Mouse (Mus musculus): Measurements from ENCODE around the gene Scrn1. TPM values are rescaled to one million over a fixed set of nuclear protein-coding genes. Genes with fewer than 3 reads are reported as not detected.

The Scrn1 gene
- polyA plus RNA-seq, 1 experiment, result 25.5 TPM

DNA sequence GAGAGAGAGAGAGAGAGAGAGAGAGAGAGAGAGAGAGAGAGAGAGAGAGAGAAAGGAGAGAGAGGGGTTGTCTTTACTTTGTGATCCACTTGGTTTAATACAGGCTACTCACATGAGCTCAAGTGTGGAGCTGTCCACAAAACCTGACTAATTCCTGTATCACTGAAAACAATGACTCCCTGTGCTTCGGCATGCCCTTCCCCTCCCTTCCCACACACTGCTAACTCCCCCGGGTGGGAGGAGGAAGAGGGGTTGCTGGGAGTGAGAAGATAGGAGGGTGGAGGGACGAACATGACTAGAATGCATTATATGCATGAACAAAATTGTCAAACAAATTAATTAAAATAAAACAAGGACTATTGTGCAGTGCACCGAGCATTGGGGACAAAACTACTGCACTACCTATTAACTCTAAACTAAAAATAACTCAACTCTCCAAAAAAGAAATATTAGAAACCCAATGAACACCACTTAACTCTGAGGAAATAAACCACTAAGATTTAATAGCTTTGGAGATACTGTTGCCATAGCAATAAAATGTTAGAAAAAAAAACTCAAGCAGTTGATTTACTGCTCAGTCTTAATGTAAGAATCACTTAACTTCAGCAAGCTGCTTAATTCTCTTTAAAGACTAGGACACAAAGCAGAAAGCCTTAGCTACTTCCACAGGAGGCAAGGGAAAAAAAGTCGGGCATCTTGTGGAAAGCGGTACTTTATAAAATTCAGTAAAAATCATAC lies 7.1 kb upstream of the Scrn1 start:
- no peak overlapping the region for H3K4me3 ChIP-seq
- H3ac ChIP-seq (ENCODE audit: control insufficient read depth, insufficient read length), result no peak overlapping the region
- no peak for TF ChIP-seq POLR2AphosphoS2 (IDR thresholded peaks at IDR 0.05; ENCODE audit: insufficient read length, low read depth)
- TF ChIP-seq E2F4 (IDR thresholded peaks at IDR 0.05; ENCODE audit: insufficient read depth), result no peak
- TF ChIP-seq MYOD1 (IDR thresholded peaks at IDR 0.05; ENCODE audit: control insufficient read depth in 1 of 3, insufficient read length in 2 of 3, low read depth in 2 of 3), result no peak
- no peak for TF ChIP-seq REST (IDR thresholded peaks at IDR 0.05; ENCODE audit: insufficient read depth, insufficient read length)
- no peak for TF ChIP-seq TCF12 (IDR thresholded peaks at IDR 0.05; ENCODE audit: insufficient read depth, poor library complexity, severe bottlenecking)
- TF ChIP-seq USF1 (IDR thresholded peaks at IDR 0.05; ENCODE audit: low read depth), result no peak
- TF ChIP-seq MYOG (IDR thresholded peaks at IDR 0.05; ENCODE audit: control insufficient read depth in 1 of 3, insufficient read depth in 1 of 3, insufficient read length in 2 of 3, low read depth in 2 of 3), result no peak
- TF ChIP-seq CEBPB (IDR thresholded peaks at IDR 0.05; ENCODE audit: insufficient read depth, poor library complexity, severe bottlenecking), result no peak
- TF ChIP-seq POLR2A (IDR thresholded peaks at IDR 0.05; ENCODE audit: insufficient read length, low read depth), result no peak
- TF ChIP-seq SRF (IDR thresholded peaks at IDR 0.05; ENCODE audit: control insufficient read depth, insufficient read length, low read depth), result no peak
- TF ChIP-seq MAX (IDR thresholded peaks at IDR 0.05; ENCODE audit: low read depth), result no peak
- TF ChIP-seq TCF3 (IDR thresholded peaks at IDR 0.05; ENCODE audit: insufficient read length, low read depth), result no peak
- H3K27me3 ChIP-seq (ENCODE audit: control insufficient read depth, insufficient read depth, insufficient read length), result no peaks in the 10 kb centered on the region
- H3K79me2 ChIP-seq (ENCODE audit: control insufficient read depth, insufficient read depth), result no peaks in the 10 kb centered on the region
- H3K4me2 ChIP-seq (ENCODE audit: low read depth), result peak overlapping the region; percentile 46
- no peaks in the 10 kb centered on the region for H3K36me3 ChIP-seq (ENCODE audit: control insufficient read depth, insufficient read depth)

DNA sequence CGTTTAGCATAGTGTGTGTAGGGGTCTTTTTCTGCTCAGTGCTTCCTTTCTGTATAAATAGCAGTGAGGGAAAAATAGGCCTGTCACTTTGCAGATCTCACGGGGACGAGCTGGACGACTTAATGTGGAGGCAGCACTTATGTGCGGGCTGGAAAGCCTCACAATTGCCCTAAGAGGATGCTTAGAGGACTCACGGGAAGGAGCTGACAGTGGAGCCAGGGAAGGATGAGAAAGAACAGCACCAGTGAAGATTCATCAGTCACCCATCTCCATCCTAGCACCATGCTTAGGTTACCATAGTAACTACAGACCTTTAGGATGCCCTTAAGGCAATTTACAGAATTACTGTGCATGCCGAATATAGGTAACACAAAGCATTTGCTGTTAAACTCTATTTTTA lies 3.5 kb upstream of the Scrn1 start:
- Histone ChIP-seq H3K79me2 (ENCODE audit: control insufficient read depth, insufficient read depth) (no peaks in the 10 kb centered on the region), H3K27me3 (ENCODE audit: control insufficient read depth, insufficient read depth, insufficient read length) (no peaks in the 10 kb centered on the region), H3ac (ENCODE audit: control insufficient read depth, insufficient read length) (no peak overlapping the region), H3K36me3 (ENCODE audit: control insufficient read depth, insufficient read depth) (no peaks in the 10 kb centered on the region), H3K4me3 (no peak overlapping the region), H3K4me2 (ENCODE audit: low read depth) (no peak overlapping the region)
- TF ChIP-seq MYOD1 (IDR thresholded peaks at IDR 0.05; ENCODE audit: control insufficient read depth in 1 of 3, insufficient read length in 2 of 3, low read depth in 2 of 3) (no peak), TCF12 (IDR thresholded peaks at IDR 0.05; ENCODE audit: insufficient read depth, poor library complexity, severe bottlenecking) (no peak), MAX (IDR thresholded peaks at IDR 0.05; ENCODE audit: low read depth) (no peak), TCF3 (IDR thresholded peaks at IDR 0.05; ENCODE audit: insufficient read length, low read depth) (no peak), POLR2A (IDR thresholded peaks at IDR 0.05; ENCODE audit: insufficient read length, low read depth) (no peak), E2F4 (IDR thresholded peaks at IDR 0.05; ENCODE audit: insufficient read depth) (no peak), REST (IDR thresholded peaks at IDR 0.05; ENCODE audit: insufficient read depth, insufficient read length) (no peak), USF1 (IDR thresholded peaks at IDR 0.05; ENCODE audit: low read depth) (no peak), SRF (IDR thresholded peaks at IDR 0.05; ENCODE audit: control insufficient read depth, insufficient read length, low read depth) (no peak), MYOG (IDR thresholded peaks at IDR 0.05; ENCODE audit: control insufficient read depth in 1 of 3, insufficient read depth in 1 of 3, insufficient read length in 2 of 3, low read depth in 2 of 3) (no peak), POLR2AphosphoS2 (IDR thresholded peaks at IDR 0.05; ENCODE audit: insufficient read length, low read depth) (no peak), CEBPB (IDR thresholded peaks at IDR 0.05; ENCODE audit: insufficient read depth, poor library complexity, severe bottlenecking) (no peak)

DNA sequence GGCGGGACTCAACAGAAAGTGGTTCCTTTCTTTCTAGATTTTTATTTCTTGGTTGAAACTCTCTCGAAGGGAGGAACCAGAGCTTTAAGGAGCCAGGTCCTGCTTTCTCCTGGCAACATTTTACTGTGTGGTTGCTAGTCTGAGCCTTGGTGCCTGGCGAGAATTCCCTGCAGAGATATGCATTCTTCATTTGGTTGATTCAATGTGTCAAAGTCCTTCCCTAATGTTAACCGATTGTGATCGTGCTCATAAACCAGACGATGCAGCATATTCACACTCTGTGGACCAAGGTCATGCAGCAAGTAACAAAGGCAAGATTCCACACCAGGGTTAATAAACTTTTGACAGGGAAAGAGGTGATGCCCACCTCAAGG lies 244 bp upstream of the Scrn1 start:
- Histone ChIP-seq H3K36me3 (ENCODE audit: control insufficient read depth, insufficient read depth) (no peaks in the 10 kb centered on the region), H3K4me2 (ENCODE audit: low read depth) (peak overlapping the region; percentile 97), H3K4me3 (peak overlapping the region; percentile 54), H3K27me3 (ENCODE audit: control insufficient read depth, insufficient read depth, insufficient read length) (no peaks in the 10 kb centered on the region), H3ac (ENCODE audit: control insufficient read depth, insufficient read length) (no peak overlapping the region), H3K79me2 (ENCODE audit: control insufficient read depth, insufficient read depth) (no peaks in the 10 kb centered on the region)
- TF ChIP-seq REST (IDR thresholded peaks at IDR 0.05; ENCODE audit: insufficient read depth, insufficient read length), result no peak
- no peak for TF ChIP-seq POLR2AphosphoS2 (IDR thresholded peaks at IDR 0.05; ENCODE audit: insufficient read length, low read depth)
- TF ChIP-seq USF1 (IDR thresholded peaks at IDR 0.05; ENCODE audit: low read depth), result no peak
- TF ChIP-seq CEBPB (IDR thresholded peaks at IDR 0.05; ENCODE audit: insufficient read depth, poor library complexity, severe bottlenecking), result no peak
- TF ChIP-seq E2F4 (IDR thresholded peaks at IDR 0.05; ENCODE audit: insufficient read depth), result no peak
- no peak for TF ChIP-seq TCF3 (IDR thresholded peaks at IDR 0.05; ENCODE audit: insufficient read length, low read depth)
- no peak for TF ChIP-seq SRF (IDR thresholded peaks at IDR 0.05; ENCODE audit: control insufficient read depth, insufficient read length, low read depth)
- TF ChIP-seq TCF12 (IDR thresholded peaks at IDR 0.05; ENCODE audit: insufficient read depth, poor library complexity, severe bottlenecking), result no peak
- TF ChIP-seq POLR2A (IDR thresholded peaks at IDR 0.05; ENCODE audit: insufficient read length, low read depth), result no peak
- TF ChIP-seq MAX (IDR thresholded peaks at IDR 0.05; ENCODE audit: low read depth), result no peak
- no peak for TF ChIP-seq MYOG (IDR thresholded peaks at IDR 0.05; ENCODE audit: control insufficient read depth in 1 of 3, insufficient read depth in 1 of 3, insufficient read length in 2 of 3, low read depth in 2 of 3)
- no peak for TF ChIP-seq MYOD1 (IDR thresholded peaks at IDR 0.05; ENCODE audit: control insufficient read depth in 1 of 3, insufficient read length in 2 of 3, low read depth in 2 of 3)

DNA sequence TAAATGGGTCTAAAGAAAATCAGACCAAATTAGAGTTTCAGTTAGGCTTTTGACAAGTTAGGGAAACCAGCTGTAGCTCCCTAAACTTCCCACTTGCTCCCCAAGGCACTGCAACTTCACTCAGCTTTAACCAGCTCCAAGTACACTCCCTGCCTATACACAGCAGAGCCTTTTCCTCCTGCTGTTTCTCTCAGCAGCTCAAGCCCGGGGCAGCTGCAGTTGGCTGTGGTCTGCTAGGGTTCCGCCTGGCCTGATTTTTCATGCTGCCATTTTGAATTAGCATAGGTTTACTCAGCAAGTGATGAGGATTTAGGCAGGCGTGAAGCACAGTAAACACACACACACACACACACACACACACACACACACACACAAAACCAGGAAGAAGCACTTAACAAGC lies 1.3 kb downstream of the Scrn1 start:
- Histone ChIP-seq H3ac (ENCODE audit: control insufficient read depth, insufficient read length) (no peak overlapping the region), H3K36me3 (ENCODE audit: control insufficient read depth, insufficient read depth) (no peaks in the 10 kb centered on the region), H3K27me3 (ENCODE audit: control insufficient read depth, insufficient read depth, insufficient read length) (no peaks in the 10 kb centered on the region), H3K4me3 (peak overlapping the region; percentile 54), H3K79me2 (ENCODE audit: control insufficient read depth, insufficient read depth) (peaks cover under 1% of the 10 kb centered on the region), H3K4me2 (ENCODE audit: low read depth) (peak overlapping the region; percentile 97)
- TF ChIP-seq REST (IDR thresholded peaks at IDR 0.05; ENCODE audit: insufficient read depth, insufficient read length), result no peak
- peak in 2 of 3 experiments; percentile 28 to 39 for TF ChIP-seq MYOD1 (IDR thresholded peaks at IDR 0.05; ENCODE audit: control insufficient read depth in 1 of 3, insufficient read length in 2 of 3, low read depth in 2 of 3)
- TF ChIP-seq MYOG (IDR thresholded peaks at IDR 0.05; ENCODE audit: control insufficient read depth in 1 of 3, insufficient read depth in 1 of 3, insufficient read length in 2 of 3, low read depth in 2 of 3), result peak in 1 of 3 experiments; percentile 67
